Mouse (Mus musculus): ENCODE measurements around the gene Olfr1396. TPM values are rescaled to one million over a fixed set of nuclear protein-coding genes. Genes with fewer than 3 reads are reported as not detected.

The Olfr1396 gene
- polyA plus RNA-seq, 1 experiment from 2014 or later: 0.46 TPM

Other genes starting within 250 kb of the Olfr1396 start
- 6.9 and 7.6 TPM in 2 replicates for gene Irgm1, start 243.2 kb downstream of the Olfr1396 start, polyA plus RNA-seq (2014; fragmentation: Nextera tagmentation; extraction: Ambion mirVana)
- gene Gm5431, start 212.7 kb downstream of the Olfr1396 start, polyA plus RNA-seq (2014; fragmentation: Nextera tagmentation; extraction: Ambion mirVana): 0.36 and 0.56 TPM in 2 replicates
- gene Psme2b, start 168.7 kb downstream of the Olfr1396 start, polyA plus RNA-seq (2014; fragmentation: Nextera tagmentation; extraction: Ambion mirVana): 2.8 and 3.4 TPM in 2 replicates
- gene Olfr56, start 136.0 kb downstream of the Olfr1396 start, polyA plus RNA-seq (2014; fragmentation: Nextera tagmentation; extraction: Ambion mirVana): 0.08 TPM in 1 of 2 replicates, not detected in the other
- gene 9930111J21Rik1, start 135.5 kb downstream of the Olfr1396 start, polyA plus RNA-seq (2014; fragmentation: Nextera tagmentation; extraction: Ambion mirVana): 0.39 and 0.51 TPM in 2 replicates
- not detected in 2 replicates for gene Gm12185, start 122.6 kb downstream of the Olfr1396 start, polyA plus RNA-seq (2014; fragmentation: Nextera tagmentation; extraction: Ambion mirVana)
- 0.81 TPM in 1 of 2 replicates, not detected in the other for gene Tgtp1, start 120.7 kb downstream of the Olfr1396 start, polyA plus RNA-seq (2014; fragmentation: Nextera tagmentation; extraction: Ambion mirVana)
- gene 9930111J21Rik2, start 63.6 kb downstream of the Olfr1396 start, polyA plus RNA-seq (2014; fragmentation: Nextera tagmentation; extraction: Ambion mirVana): 0.59 and 0.81 TPM in 2 replicates
- 0.11 and 0.28 TPM in 2 replicates for gene Tgtp2, start 50.7 kb downstream of the Olfr1396 start, polyA plus RNA-seq (2014; fragmentation: Nextera tagmentation; extraction: Ambion mirVana)
- 1.8 and 2.4 TPM in 2 replicates for gene Ifi47, start 38.3 kb downstream of the Olfr1396 start, polyA plus RNA-seq (2014; fragmentation: Nextera tagmentation; extraction: Ambion mirVana)
- 0.10 and 0.35 TPM in 2 replicates for gene Olfr1395, start 27.4 kb upstream of the Olfr1396 start, polyA plus RNA-seq (2014; fragmentation: Nextera tagmentation; extraction: Ambion mirVana)
- not detected in 2 replicates for gene Olfr1394, start 39.5 kb upstream of the Olfr1396 start, polyA plus RNA-seq (2014; fragmentation: Nextera tagmentation; extraction: Ambion mirVana)
- gene Btnl9, start 72.3 kb upstream of the Olfr1396 start, polyA plus RNA-seq (2014; fragmentation: Nextera tagmentation; extraction: Ambion mirVana): 1.5 and 2.3 TPM in 2 replicates
- 40.4 and 42.0 TPM in 2 replicates for gene Zfp62, start 88.4 kb upstream of the Olfr1396 start, polyA plus RNA-seq (2014; fragmentation: Nextera tagmentation; extraction: Ambion mirVana)
- gene Mgat1, start 129.3 kb upstream of the Olfr1396 start, polyA plus RNA-seq (2014; fragmentation: Nextera tagmentation; extraction: Ambion mirVana): 66.0 and 67.3 TPM in 2 replicates
- gene Olfr1393, start 163.4 kb upstream of the Olfr1396 start, polyA plus RNA-seq (2014; fragmentation: Nextera tagmentation; extraction: Ambion mirVana): 0.10 TPM in 1 of 2 replicates, not detected in the other
- 0.07 TPM in 1 of 2 replicates, not detected in the other for gene Olfr1392, start 170.4 kb upstream of the Olfr1396 start, polyA plus RNA-seq (2014; fragmentation: Nextera tagmentation; extraction: Ambion mirVana)
- not detected in 2 replicates for gene Olfr10, start 189.9 kb upstream of the Olfr1396 start, polyA plus RNA-seq (2014; fragmentation: Nextera tagmentation; extraction: Ambion mirVana)
- gene Olfr1391, start 207.9 kb upstream of the Olfr1396 start, polyA plus RNA-seq (2014; fragmentation: Nextera tagmentation; extraction: Ambion mirVana): not detected in 2 replicates
- not detected in 2 replicates for gene Olfr1390, start 220.3 kb upstream of the Olfr1396 start, polyA plus RNA-seq (2014; fragmentation: Nextera tagmentation; extraction: Ambion mirVana)